ENCODE assay signal across 8 mouse cellular contexts in genomic region chr17:36270956-36271585, GRCm38 (mm10). TPM values are rescaled to one million over a fixed set of nuclear protein-coding genes. Genes with fewer than 3 reads are reported as not detected.
DNase-seq lines count a peak whose midpoint lies in the region; ATAC-seq and TF ChIP-seq lines count a peak whose summit lies in the region.

No protein-coding gene starts in this region.

- peak overlapping the region; percentile 87 for H3K4me2 ChIP-seq in hindbrain, postnatal 0 days (ENCODE audit: low read depth, low read length)

- peaks cover 8% of the 10 kb centered on the region for H3K4me1 ChIP-seq in cortical plate, adult 2 months (ENCODE audit: control insufficient read depth, insufficient read depth, low read length)
- H3K4me1 ChIP-seq in hindbrain, postnatal 0 days (ENCODE audit: insufficient read depth, low read length): peaks cover 22% of the 10 kb centered on the region

- H3K36me3 ChIP-seq in hindbrain, postnatal 0 days (ENCODE audit: insufficient read depth, low read length): peaks cover 23% of the 10 kb centered on the region
- H3K36me3 ChIP-seq in macrophage (ENCODE audit: inconsistent target): peaks cover 14% of the 10 kb centered on the region; the same call in 1 of the 2 replicates

- H3K4me3 ChIP-seq in cortical plate, adult 2 months (ENCODE audit: insufficient read depth, low read length): peak overlapping the region; percentile 86
- peak overlapping the region; percentile 76 for H3K4me3 ChIP-seq in hindbrain, postnatal 0 days (ENCODE audit: low read length)
- H3K4me3 ChIP-seq in left cerebral cortex, adult 2 months: peak overlapping the region; percentile 88
- peak overlapping the region; percentile 72 for H3K4me3 ChIP-seq in macrophage (ENCODE audit: inconsistent target)

- peak; percentile 93 for ATAC-seq in hindbrain, postnatal 0 days

- WGBS in hindbrain, postnatal 0 days: 0% methylated on average over 76 of the region's 84 CpGs
- under 1% methylated on average over 65 of the region's 84 CpGs for WGBS in macrophage (ENCODE audit: missing documents)

- H3K9me3 ChIP-seq in hindbrain, postnatal 0 days (ENCODE audit: low read length): no peaks in the 10 kb centered on the region

- intact Hi-C loops in left cerebral cortex, adult 2 months (cut with DNase I): loop anchor here (1.0 to 10.0 kb wide), 3 partner anchors 14 to 774 kb away; partner anchors contain the start of gene Gabbr1

- H3K27ac ChIP-seq in cortical plate, adult 2 months (ENCODE audit: insufficient read depth, low read length): peak overlapping the region; percentile 93
- H3K27ac ChIP-seq in hindbrain, postnatal 0 days: peak overlapping the region; percentile 92
- H3K27ac ChIP-seq in left cerebral cortex, adult 2 months: peak overlapping the region; percentile 99
- H3K27ac ChIP-seq in macrophage: peak overlapping the region; percentile 36; the same call in 1 of the 2 replicates

- peak; percentile 93 to 98 for DNase-seq in adrenal gland, adult (ENCODE audit: inconsistent age in 2 of 2, low spot score in 1 of 2)
- DNase-seq in gastrocnemius, adult 8-10 months (ENCODE audit: low spot score in 2 of 2): peak; percentile 76 to 80
- peak; percentile 94 for DNase-seq in hindbrain, postnatal 0 days (ENCODE audit: low spot score)
- peak; percentile 91 for DNase-seq in left cerebral cortex, adult 2 months (ENCODE audit: extremely low spot score in 1 of 2, low spot score in 2 of 2)
- peak; percentile 82 for DNase-seq in retina, postnatal 7 days (ENCODE audit: low read depth, low spot score)
- DNase-seq in urinary bladder, postnatal 10 days (ENCODE audit: low spot score): peak; percentile 53

- H3K9ac ChIP-seq in hindbrain, postnatal 0 days (replicated peaks; ENCODE audit: low read length): peak overlapping the region; percentile 92

- no peaks in the 10 kb centered on the region for H3K27me3 ChIP-seq in hindbrain, postnatal 0 days (ENCODE audit: insufficient read depth, low read length)

- TF ChIP-seq CTCF in cortical plate, adult 2 months (IDR thresholded peaks at IDR 0.05; ENCODE audit: extremely low read depth, insufficient read depth, low read length): no peak
- TF ChIP-seq CTCF in hindbrain, postnatal 0 days (IDR thresholded peaks at IDR 0.05; ENCODE audit: low read depth): no peak
- TF ChIP-seq CTCF in left cerebral cortex, adult 2 months (IDR thresholded peaks at IDR 0.05): no peak

- peak; percentile 74 for TF ChIP-seq POLR2A in cortical plate, adult 2 months (IDR thresholded peaks at IDR 0.05; ENCODE audit: extremely low read depth, insufficient read depth, low read length)

- H3K79me2 ChIP-seq in macrophage (ENCODE audit: inconsistent target): peaks cover 58% of the 10 kb centered on the region

RNA-seq across cellular contexts. Expression of gene Trim39, which starts 1.0 kb away (rescaled TPM):
- polyA plus RNA-seq in cortical plate, adult 2 months (2012; rRNA removed): 30.6 and 34.9 TPM in 2 replicates
- 1 to 10 TPM; 5.5 to 9.7 (median 7.5) TPM for total RNA-seq in gastrocnemius, adult 8-10 months (2022)
- total RNA-seq in hindbrain, postnatal 0 days (2014; rRNA removed): 18.5 and 22.9 TPM in 2 replicates
- 13.0 and 13.3 TPM in 2 replicates for polyA plus RNA-seq in hindbrain, postnatal 0 days (2015; fragmentation: Nextera tagmentation; extraction: Ambion mirVana)
- total RNA-seq in left cerebral cortex, adult 2 months (2021): 10 to 100 TPM; 25.1 to 27.2 TPM
- total RNA-seq in macrophage (2018; cell fraction: chromatin; rRNA removed): 10 to 100 TPM; 16.8 to 47.5 (median 35.2) TPM
- total RNA-seq in macrophage (2018; cell fraction: cytosol; rRNA removed): 1 to 10 TPM; 1.8 to 7.7 (median 5.8) TPM
- total RNA-seq in macrophage (2018; cell fraction: nucleus; rRNA removed): 10 to 100 TPM; 17.3 to 43.8 (median 26.8) TPM
- polyA plus RNA-seq in macrophage (2018): 5.5 to 8.2 TPM (median 7.4 TPM) in 3 replicates

RNA-seq across cellular contexts. Expression of gene Rpp21, which starts 13.2 kb away (rescaled TPM):
- 59.3 and 60.0 TPM in 2 replicates for polyA plus RNA-seq in cortical plate, adult 2 months (2012; rRNA removed)
- 10 to 100 TPM; 31.1 to 42.0 (median 33.5) TPM for total RNA-seq in gastrocnemius, adult 8-10 months (2022)
- 29.8 and 54.6 TPM in 2 replicates for total RNA-seq in hindbrain, postnatal 0 days (2014; rRNA removed)
- polyA plus RNA-seq in hindbrain, postnatal 0 days (2015; fragmentation: Nextera tagmentation; extraction: Ambion mirVana): 154 and 160 TPM in 2 replicates
- 10 to 100 TPM; 44.5 to 45.1 TPM for total RNA-seq in left cerebral cortex, adult 2 months (2021)
- 10 to 100 TPM in 24 of 26 experiments, 1 to 10 TPM in 2; 7.8 to 67.7 (median 23.6) TPM for total RNA-seq in macrophage (2018; cell fraction: chromatin; rRNA removed)
- total RNA-seq in macrophage (2018; cell fraction: cytosol; rRNA removed): 10 to 100 TPM; 19.1 to 41.4 (median 28.1) TPM
- total RNA-seq in macrophage (2018; cell fraction: nucleus; rRNA removed): 10 to 100 TPM; 10.6 to 52.7 (median 33.4) TPM
- polyA plus RNA-seq in macrophage (2018): 14.2 to 42.9 TPM (median 31.7 TPM) in 3 replicates

RNA-seq across cellular contexts. Expression of gene H2-M10.2, which starts 15.2 kb away (rescaled TPM):
- polyA plus RNA-seq in cortical plate, adult 2 months (2012; rRNA removed): not detected in 2 replicates
- not detected for total RNA-seq in gastrocnemius, adult 8-10 months (2022)
- total RNA-seq in hindbrain, postnatal 0 days (2014; rRNA removed): not detected in 2 replicates
- not detected in 2 replicates for polyA plus RNA-seq in hindbrain, postnatal 0 days (2015; fragmentation: Nextera tagmentation; extraction: Ambion mirVana)
- total RNA-seq in left cerebral cortex, adult 2 months (2021): not detected
- not detected for total RNA-seq in macrophage (2018; cell fraction: chromatin; rRNA removed)
- total RNA-seq in macrophage (2018; cell fraction: cytosol; rRNA removed): not detected
- total RNA-seq in macrophage (2018; cell fraction: nucleus; rRNA removed): not detected
- polyA plus RNA-seq in macrophage (2018): not detected in 3 replicates

RNA-seq across cellular contexts. Expression of gene H2-M10.1, which starts 54.9 kb away (rescaled TPM):
- not detected in 2 replicates for polyA plus RNA-seq in cortical plate, adult 2 months (2012; rRNA removed)
- not detected for total RNA-seq in gastrocnemius, adult 8-10 months (2022)
- not detected in 2 replicates for total RNA-seq in hindbrain, postnatal 0 days (2014; rRNA removed)
- polyA plus RNA-seq in hindbrain, postnatal 0 days (2015; fragmentation: Nextera tagmentation; extraction: Ambion mirVana): not detected in 2 replicates
- not detected for total RNA-seq in left cerebral cortex, adult 2 months (2021)
- not detected for total RNA-seq in macrophage (2018; cell fraction: chromatin; rRNA removed)
- total RNA-seq in macrophage (2018; cell fraction: cytosol; rRNA removed): not detected
- total RNA-seq in macrophage (2018; cell fraction: nucleus; rRNA removed): not detected
- polyA plus RNA-seq in macrophage (2018): not detected in 3 replicates

Comparison
In these comparisons a context has a peak if more than half of its experiments do, and no peak if none do; other contexts are left out.
1. Peak in every context shown above with its lines: DNase-seq, ATAC-seq, H3K4me3 ChIP-seq and H3K27ac ChIP-seq.
2. H3K27ac ChIP-seq: peak in every context shown above with its lines; median percentile 99 in left cerebral cortex, adult 2 months; 93 in cortical plate, adult 2 months; 92 in hindbrain, postnatal 0 days; 36 in macrophage.